Mouse (Mus musculus): ENCODE results near the gene Usp9x. TPM values are rescaled to one million over a fixed set of nuclear protein-coding genes. Genes with fewer than 3 reads are reported as not detected.
A peak's percentile ranks its signal among the peaks of the same experiment; 100 is the strongest.

Usp9x gene
- polyA plus RNA-seq, 1 experiment from 2014 or later = 16.4 TPM

DNA sequence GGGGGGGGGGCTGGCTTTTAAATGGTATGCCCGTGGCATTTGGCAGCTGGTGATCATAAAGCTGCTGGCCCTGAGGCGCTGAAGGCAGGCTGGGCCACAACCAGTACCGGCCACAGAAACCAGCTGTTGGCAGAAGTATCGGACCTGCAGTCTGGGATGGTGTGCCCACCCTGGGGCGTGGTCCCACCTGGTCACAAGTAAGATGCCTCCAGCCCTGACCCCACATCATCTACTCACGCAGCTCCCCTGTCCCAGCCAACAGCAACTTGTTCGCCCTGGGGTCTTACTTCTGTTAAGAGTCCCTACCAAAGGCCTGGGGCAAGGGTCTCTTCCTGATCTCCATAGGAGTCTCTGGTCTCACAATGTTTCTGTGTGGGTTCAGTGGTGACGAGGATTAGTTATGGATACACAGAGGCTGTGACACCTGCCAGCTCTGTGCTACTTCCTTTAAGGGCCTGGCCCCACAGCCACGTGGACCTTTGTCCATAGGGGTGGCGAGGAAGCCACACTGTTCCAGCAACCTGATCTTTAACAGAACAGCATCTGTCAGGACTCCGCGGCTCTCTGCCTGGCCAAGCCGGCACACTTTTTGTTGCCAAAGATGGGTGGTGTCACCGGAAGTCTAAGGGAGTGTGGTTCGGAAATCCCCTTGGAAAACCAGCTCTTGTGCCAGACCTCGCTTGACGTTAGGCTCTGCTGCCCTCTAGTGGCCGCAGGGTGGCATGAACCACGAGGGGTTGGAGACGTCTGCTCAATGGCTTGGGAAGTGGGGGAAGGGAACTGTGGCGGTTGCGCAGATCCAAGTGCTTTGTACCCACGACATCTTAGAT, 136.4 kb downstream of the Usp9x start:
- peak; percentile 97 for TF ChIP-seq CTCF (IDR thresholded peaks at IDR 0.05; ENCODE audit: low read depth)
- no peaks in the 10 kb centered on the region for H3K27me3 ChIP-seq (replicated peaks; ENCODE audit: control insufficient read depth, insufficient read depth, low read length)

DNA sequence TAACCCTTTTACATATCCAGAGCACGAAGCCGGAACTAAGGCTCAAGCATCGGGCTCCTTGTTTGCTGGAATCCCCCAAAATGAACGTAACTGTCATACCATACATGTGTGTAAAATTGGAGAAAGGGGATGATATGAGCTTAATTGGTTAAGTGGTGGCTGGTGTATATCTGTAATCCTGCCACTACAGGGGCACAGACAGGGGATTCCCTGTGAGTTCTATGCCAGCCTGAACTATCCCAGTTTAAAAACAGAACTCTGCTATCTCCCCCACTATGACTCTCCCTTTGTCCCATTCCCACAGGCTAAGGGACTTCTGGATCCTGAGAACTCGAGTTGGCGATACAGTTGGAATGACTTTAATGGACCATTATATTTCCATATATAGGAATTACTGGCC, 137.1 kb downstream of the Usp9x start:
- no peak for TF ChIP-seq CTCF (IDR thresholded peaks at IDR 0.05; ENCODE audit: low read depth)
- H3K4me2 ChIP-seq (replicated peaks; ENCODE audit: low read depth) = peak overlapping the region; percentile 56
- no peak overlapping the region for H3K27ac ChIP-seq (ENCODE audit: low read depth, low read length)
- H3K9me3 ChIP-seq (ENCODE audit: control insufficient read depth) = no peaks in the 10 kb centered on the region
- no peaks in the 10 kb centered on the region for H3K36me3 ChIP-seq (ENCODE audit: control insufficient read depth, insufficient read depth)
- WGBS = 39% methylated on average over 6 of the region's 6 CpGs
- peak overlapping the region; percentile 26 for H3K4me3 ChIP-seq (ENCODE audit: low read depth, low read length)
- H3K9ac ChIP-seq (ENCODE audit: low read depth, low read length) = no peak overlapping the region
- no peaks in the 10 kb centered on the region for H3K4me1 ChIP-seq (replicated peaks; ENCODE audit: control insufficient read depth, insufficient read depth, low read length)
- H3K27me3 ChIP-seq (replicated peaks; ENCODE audit: control insufficient read depth, insufficient read depth, low read length) = no peaks in the 10 kb centered on the region
- ATAC-seq = no peak

More for the DNA sequence above, 136.4 kb downstream of the Usp9x start:
- peak overlapping the region; percentile 26 for H3K4me3 ChIP-seq (ENCODE audit: low read depth, low read length)
- WGBS = 32% methylated on average over 22 of the region's 23 CpGs
- peak; percentile 89 for ATAC-seq
- H3K4me2 ChIP-seq (replicated peaks; ENCODE audit: low read depth) = peak overlapping the region; percentile 56
- H3K27ac ChIP-seq (ENCODE audit: low read depth, low read length) = no peak overlapping the region
- H3K9ac ChIP-seq (ENCODE audit: low read depth, low read length) = no peak overlapping the region
- no peaks in the 10 kb centered on the region for H3K9me3 ChIP-seq (ENCODE audit: control insufficient read depth)
- H3K36me3 ChIP-seq (ENCODE audit: control insufficient read depth, insufficient read depth) = no peaks in the 10 kb centered on the region
- no peaks in the 10 kb centered on the region for H3K4me1 ChIP-seq (replicated peaks; ENCODE audit: control insufficient read depth, insufficient read depth, low read length)

DNA sequence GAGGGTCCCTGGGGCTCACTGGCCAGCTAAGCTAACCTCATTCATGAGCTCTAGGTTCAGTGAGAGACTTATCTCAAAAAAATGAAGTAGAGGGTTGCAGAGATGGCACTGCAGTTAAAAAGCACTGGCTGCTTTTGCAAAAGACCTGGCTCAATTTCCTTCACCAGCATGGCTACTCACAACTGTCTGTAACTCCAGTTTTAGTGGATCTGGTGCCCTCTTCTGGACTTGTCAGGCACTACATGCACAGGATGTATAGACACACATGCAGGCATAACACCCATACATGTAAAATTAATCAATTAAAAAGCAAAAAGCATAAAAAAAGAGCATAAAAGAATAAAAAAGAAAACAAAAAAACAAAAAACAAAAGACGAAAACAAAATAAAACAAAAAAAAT, 143.0 kb downstream of the Usp9x start:
- Histone ChIP-seq H3K4me1 (replicated peaks; ENCODE audit: control insufficient read depth, insufficient read depth, low read length) (no peaks in the 10 kb centered on the region), H3K9me3 (ENCODE audit: control insufficient read depth) (no peaks in the 10 kb centered on the region), H3K27me3 (replicated peaks; ENCODE audit: control insufficient read depth, insufficient read depth, low read length) (no peaks in the 10 kb centered on the region), H3K4me3 (ENCODE audit: low read depth, low read length) (no peak overlapping the region), H3K4me2 (replicated peaks; ENCODE audit: low read depth) (no peak overlapping the region), H3K9ac (ENCODE audit: low read depth, low read length) (no peak overlapping the region), H3K27ac (ENCODE audit: low read depth, low read length) (no peak overlapping the region), H3K36me3 (ENCODE audit: control insufficient read depth, insufficient read depth) (no peaks in the 10 kb centered on the region)
- ATAC-seq = no peak
- WGBS = 58% methylated on average over 1 of the region's 1 CpGs
- peak; percentile 44 for TF ChIP-seq CTCF (IDR thresholded peaks at IDR 0.05; ENCODE audit: low read depth)

Other genes with a start within 250 kb of the Usp9x start
- gene Ddx3x, start 209.5 kb downstream of the Usp9x start, polyA plus RNA-seq (2015; fragmentation: Nextera tagmentation; extraction: Ambion mirVana) = 84.5 and 92.6 TPM in 2 replicates

All from intestine, postnatal 0 days (tissue).